Mouse (Mus musculus) kidney, adult 9 months (tissue): ENCODE results near the gene Ublcp1.
A peak's percentile ranks its signal among the peaks of the same experiment; 100 is the strongest.

Experiments
- DNase-seq: peaks from one replicate; pipeline ENCODE4 v3.0.0; 2022

The Ublcp1 gene

DNA sequence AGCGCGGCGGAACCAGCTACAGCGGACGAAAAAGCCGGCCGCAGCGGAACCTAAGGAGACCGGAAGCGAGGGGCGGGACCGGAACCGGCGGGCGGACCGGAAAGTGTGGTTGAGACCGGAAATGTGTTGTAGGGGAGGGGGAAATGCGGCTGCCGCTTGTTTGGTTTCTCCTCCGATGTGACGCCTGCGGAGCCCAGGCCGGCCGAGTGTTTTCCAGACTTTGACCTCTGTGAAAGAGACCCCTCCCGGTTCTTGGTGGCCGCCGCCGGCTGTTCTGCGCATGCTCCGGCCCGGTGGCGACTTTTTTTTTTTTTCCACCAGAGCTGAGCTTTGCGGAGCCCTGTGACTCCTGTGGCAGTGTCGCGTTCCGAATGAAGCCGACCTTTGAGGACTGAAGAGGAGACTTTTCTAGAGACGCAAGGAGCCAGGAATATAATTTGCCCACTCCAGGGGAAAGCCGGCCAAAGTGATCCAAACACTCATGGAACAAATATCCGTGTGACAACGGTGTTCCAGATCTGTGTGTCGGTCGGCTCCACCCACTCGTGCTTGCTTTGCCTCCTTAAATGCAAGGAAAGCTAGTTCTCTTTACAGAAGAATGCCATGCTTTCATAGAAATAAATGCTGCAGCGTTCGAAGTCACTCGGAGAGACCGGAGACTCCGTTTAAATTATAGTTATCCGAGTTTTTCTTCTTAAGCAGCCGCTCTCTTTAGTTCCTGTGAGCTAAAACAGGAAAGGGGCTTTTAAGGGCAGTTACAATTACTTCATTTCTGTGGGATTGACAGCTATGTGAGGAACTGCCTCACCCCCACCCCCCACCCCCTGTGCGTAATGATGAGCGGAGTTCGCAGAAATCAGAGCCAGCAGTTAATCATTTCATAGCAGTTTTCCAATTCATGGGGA is at the start of gene Ublcp1:
Ublcp1 (minus strand) TSS at position 67 of the 905 bp plus-strand sequence.
- DNase-seq, result peak; percentile 96

DNA sequence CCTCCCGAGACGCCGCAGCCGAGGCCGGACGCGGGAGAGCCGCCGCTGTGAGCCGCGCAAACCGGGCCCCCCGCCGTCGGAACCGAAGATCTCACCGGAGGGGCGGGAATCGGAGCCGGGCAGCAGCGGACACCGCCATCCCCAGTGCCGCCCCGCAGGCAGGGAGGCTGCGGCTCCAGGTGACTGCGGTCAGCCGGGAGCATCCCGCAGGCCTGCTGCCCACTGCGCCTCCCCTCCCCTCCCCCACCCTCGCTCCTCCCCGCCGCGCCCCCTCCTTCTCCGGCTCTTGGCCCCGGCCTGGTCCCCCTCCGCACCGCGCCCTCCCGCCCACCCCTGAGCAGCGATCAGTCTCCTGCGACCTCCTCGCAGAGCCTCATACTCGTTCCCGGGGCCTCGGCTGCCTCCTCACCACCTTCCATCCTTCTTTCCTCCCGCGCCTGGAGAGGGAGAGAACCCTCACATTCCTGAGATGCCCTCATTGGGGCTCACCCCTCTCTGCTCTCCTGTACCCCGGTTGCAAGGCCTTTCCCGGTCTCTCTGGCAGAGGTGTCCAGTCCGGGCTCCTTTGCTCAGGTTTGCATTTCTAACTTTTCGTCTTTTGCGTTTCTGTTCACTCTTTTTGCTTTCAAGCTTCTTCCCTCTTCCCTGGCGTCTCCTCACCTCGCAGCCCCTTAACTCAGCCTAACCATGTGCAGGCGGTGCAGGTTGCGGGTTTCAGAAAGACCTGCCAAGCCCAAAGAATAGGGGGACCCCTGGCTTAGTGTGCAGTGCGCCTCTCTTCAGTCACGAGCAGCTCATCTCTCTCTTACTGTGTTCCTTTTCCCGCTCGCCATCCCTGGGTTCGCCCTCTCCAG is 49.0 kb upstream of the Ublcp1 start:
- DNase-seq, result peak; percentile 38

DNA sequence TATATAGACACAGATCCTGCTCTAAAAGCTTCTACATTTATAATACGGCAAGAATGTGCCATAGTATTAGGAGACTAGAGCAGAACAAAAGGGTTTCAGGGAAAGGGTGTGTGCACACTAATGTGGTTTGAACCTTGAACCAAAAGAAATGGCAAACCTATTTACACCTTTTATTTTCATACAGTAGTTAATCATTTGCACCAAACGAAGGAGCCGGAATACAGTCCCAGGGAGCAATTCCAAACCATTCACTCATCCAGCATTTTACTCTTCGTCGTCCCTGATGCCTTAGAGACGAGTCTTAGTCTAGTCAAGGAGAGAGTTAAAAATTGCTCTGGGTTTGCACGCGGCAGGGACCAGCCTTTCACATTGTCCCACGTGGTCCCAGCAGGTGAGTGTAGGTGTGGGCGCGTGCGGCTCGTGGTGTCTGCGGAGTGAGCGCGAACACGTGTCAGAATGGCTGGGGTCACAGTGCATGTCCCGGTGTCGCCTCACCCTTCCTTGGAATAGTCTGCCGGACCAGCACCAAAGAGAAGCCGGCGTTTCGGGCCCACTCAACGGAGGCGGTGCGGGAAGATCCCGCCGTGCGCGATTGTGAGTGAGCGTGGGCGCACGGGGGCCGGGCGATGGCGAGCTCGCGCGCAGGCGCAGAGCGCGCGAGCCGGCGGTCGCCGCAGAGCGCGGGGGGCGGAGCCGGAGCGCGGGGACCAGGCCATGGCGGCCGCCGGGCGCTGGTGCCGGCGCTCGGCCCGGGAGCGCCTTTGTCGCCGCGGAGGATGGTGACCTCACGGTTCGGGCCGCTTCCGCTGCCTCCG is 48.2 kb upstream of the Ublcp1 start, which contains the start of gene Rnf145:
Rnf145 (plus strand) TSS at position 684 of the 815 bp plus-strand sequence.
- DNase-seq, result peak; percentile 83

DNA sequence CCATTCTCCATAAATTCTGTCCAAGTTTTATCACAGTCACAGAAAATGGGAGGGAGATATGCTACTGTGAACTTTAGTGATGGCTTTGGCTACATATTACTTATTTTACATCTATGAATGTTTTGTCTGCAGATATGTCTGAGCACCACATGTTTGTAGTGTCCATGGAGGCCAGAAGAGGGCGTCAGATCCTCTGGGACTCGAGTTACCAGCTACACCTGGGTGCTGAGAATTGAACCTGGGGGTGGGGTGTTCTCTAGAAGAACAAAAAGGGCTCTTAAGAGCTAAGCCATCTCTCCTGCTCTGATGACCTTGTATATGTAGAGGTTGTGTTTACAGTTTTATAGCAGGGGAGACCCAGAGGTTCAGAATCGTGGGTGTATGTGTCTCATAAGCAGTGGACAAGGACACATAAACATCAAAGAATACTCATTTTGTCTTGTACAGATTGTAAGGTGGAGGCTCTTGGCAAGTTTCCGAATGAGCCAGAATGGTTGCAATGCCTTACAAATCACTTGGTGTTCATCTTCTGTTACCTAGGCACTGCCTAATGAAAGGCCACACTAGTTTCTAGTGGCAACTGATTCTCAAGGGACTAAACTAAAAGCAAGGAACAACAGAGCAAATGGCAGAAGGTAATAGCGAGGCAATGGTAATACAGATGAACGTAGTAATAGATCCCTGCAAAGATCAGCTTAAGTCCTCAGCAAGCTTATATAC is 47.4 kb upstream of the Ublcp1 start:
- no peak for DNase-seq

DNA sequence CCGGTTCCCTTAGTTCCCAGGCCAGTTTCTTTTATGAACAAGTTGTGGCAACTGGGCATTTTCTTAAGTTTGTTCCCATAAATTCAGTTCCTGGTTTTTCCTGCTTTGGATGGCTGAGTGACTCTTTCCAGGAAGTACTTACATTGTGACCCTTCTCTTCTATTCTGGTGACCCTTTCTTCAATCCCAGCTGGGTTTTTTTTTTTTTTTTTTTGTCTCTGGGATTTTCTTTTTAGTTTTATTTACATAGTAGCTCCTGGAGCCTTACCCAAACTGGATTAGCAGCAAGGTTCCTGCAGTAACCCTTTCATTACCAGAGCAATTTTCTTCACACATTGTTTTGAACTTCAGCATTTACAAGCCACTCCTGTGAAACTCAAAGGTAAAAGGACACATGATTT is 46.1 kb upstream of the Ublcp1 start:
- DNase-seq, result no peak

DNA sequence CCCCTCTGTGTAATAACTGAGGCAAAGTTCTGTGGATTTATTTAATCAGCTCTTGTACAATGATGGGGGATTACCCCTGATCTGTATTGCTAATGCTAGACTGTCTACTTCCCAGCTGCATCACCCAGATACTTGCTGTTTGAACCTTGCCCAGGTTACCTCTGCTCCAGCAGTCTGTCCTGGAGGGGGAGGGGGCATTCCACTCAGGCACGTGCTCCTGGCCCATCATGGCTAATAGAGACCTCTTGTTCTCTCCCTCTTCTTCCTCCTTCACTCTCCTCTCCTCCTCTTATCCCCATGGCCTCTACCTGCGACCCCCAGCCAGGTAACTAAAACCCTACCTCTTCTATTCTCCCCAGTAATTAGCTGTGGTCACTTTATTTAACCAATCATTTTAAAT is 44.4 kb upstream of the Ublcp1 start:
- peak; percentile 81 for DNase-seq

DNA sequence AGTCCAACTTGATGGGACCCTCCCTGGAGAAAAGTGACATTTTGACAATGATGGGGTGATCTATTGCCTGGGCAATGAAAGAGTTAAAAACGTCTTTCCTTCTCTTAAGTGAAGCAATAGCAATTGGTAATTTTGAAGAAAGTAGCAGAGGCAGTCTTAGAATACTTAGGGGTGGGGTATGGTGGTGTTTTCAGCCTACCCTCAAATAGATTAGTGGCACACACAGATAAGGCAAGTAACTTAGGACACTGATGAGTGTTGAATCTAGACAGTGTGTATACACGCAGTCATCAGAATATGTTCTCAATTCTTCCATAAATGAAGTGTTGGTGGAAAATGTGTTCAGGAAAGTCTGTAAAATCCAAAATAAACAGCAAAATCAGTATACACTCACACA is 42.7 kb upstream of the Ublcp1 start:
- no peak for DNase-seq

DNA sequence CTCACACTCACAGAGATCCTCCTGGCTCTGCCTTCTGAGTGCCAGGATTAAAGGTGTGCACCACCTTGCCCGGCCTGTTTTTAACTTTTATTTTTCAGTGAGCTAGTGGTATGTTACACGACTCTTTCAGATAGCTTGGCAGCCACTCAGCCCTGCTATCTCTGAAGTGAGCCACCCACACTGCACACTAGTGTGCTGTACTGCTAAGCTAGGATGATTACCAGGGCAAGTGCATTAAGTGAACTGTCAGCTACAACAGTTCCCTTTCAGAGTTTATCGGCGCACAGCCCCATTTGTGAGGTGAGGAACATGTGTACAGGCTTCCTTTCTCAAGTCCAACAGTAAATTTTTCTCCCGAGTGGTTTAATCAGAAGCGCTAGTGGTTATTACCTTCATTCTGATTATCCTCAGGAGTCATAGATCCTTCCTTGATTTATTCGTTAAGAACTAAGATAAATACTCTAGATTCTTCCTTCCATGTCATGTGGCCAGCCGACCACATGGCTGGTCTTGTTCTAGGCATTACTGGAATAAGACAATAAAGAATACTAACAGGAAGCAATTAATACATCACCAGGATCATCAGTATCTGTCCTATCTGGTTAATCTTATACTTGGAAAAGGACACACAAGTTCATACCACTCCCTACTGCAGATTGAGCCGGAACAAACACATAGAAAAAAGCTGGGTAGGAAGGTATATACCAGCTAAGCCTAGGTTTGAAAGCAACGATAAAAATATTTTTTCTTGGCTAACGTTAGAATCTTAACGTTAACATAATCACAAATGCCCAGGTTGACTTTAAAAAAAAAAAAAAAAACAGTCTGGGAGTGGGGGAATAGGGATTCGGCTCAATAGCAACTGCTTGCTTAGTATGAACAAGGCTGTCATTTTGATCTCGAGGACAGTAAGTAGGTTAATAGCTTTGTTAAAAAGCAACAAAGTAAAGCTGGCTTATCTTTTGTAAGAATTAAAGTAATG is 42.0 kb upstream of the Ublcp1 start:
- peak; percentile 29 for DNase-seq

DNA sequence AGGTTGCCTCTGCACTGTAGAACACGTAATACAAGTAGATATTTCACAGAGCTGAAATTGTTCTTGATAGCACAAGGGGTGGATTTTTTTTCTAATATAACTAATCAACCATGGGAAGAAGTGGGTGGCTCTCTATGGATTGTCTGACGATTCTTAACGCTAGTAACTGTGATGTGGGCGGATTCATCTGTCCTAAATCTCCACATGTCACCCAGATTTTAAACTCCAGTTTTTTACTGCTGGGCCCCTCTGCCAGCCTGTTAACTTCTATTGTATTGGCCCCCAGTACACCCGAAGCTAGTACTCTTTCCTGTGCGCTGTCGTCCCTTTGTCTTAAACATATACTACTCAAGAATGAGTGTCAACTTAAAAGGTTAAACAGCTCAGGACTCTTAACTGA is 40.1 kb upstream of the Ublcp1 start:
- no peak for DNase-seq

DNA sequence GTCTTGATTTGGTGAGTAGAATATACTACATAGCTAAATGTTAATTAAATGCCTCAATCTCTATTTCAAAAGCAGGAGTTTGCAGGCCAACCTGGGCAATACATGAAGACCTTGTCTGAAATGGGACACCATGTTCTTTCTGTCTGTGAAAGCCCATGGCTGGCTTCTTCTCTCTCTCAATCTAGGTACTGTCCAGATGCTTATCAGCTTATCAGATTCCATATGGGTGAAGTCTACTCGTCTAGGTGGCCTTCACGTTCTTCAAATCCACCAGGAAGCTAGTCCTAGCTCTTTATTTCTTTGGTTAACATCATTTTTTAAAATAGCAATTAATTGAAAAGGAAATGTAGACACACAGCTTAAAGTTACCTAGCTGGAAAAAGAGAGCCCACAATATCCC is 39.6 kb upstream of the Ublcp1 start:
- no peak for DNase-seq

DNA sequence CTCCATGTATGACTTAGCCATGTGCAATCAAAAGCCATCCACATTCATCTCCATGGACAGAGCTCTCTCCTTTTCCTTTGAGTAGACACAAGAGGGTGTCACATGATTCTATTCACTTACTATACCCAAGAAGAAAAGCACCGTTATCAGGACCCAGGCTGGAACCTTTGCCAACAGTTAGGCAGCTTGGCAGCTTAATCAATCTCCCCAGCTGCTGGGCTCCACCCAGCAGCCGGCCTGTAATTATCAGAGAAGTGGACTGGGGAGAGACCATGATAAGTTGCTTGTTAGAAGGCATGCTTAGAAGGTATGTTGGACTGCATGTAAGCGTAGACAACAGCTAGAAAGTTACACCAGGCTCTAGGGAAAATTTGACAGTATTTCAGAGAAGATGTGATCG is 38.6 kb upstream of the Ublcp1 start:
- no peak for DNase-seq

DNA sequence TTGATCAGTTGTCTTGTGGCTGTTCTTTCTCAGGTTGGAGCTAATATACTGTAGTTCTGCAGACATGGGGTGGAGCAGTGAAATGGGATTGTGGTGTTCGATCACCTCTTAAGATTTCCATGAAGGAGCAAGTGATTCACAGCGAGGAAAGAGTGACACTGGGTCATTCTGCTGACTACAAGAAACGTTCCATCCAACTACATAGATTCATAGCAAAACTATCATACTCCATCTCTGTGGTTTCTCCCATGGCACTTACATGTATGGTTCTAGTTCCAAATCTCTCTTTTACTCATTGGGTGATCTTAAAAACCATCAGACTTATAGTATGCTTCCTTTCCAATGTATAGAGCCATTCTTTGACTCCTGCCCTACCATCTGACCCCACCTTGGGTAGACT is 34.5 kb upstream of the Ublcp1 start:
- no peak for DNase-seq

DNA sequence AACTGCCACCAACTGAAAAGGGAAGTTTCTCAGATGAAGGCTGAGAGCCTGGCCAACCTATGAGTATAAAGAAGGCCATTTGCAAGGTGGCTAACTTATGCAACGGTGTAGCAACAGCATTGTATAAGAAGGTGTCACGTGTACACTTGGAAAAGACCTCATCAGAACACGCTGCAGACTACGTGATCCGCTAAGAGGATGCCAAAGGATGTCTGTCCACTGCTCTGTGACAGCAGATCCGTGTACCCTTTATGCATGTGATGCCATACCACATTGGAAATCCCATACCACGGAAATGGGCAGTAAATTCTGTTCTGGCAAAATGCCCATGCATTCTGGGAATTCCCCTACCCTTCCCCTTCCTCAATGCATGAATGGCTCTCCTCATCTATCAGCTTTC is 33.8 kb upstream of the Ublcp1 start:
- no peak for DNase-seq

DNA sequence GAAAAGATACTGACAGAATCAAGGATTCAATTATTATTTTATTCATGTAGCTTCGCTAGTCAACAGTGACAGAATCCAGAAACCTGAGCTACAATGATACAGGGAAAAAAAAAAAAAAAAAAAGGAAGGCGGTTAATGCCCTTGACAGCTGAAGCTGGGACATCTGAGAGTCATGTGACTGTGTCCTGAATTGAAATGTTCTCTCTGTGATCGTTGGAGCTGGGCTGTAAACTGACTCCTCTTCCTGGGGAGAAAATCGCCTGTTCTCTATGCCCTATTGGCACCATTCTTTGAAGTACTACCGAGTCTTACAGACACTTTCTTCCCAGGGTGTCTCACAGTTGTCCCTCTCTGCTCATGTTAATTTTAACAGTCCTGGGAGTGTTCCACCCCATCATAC is 32.6 kb upstream of the Ublcp1 start:
- DNase-seq, result no peak

DNA sequence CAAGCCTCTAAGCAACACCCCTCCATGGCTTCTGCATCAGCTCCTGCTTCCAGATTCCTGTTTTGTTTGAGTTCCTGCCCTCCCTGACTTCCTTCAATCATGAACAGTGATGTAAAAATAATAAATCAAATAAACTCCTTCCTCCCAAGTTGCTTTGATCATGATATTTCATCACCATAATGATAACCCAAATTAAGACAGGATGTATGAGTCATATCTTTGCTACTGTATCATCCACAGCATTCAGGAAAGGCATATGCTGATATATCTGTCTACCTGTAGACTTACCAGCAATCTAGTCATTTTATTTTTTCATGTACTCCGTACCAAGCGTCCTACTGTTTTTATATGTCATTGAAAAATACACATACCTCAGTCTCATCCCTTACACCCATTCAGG is 31.2 kb upstream of the Ublcp1 start:
- DNase-seq, result no peak

DNA sequence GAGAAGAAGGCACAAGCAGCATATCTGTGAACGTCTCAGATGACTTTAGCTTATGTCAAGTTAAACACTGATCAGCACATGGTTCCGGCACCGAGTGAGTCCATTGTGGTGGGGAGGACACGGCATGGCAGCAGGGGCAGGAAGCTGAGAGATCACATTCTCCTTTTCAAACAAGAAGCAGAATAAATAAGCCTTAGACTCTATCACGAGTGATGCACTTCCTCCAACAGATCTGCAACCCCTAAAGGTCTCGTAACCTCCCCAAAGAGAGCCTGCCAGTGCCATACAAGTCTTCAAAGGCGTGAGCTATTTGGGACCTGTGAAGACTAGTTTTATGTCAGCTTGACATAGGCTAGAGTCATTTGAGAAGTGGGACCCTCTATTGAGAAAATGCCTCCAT is 30.7 kb upstream of the Ublcp1 start:
- no peak for DNase-seq

DNA sequence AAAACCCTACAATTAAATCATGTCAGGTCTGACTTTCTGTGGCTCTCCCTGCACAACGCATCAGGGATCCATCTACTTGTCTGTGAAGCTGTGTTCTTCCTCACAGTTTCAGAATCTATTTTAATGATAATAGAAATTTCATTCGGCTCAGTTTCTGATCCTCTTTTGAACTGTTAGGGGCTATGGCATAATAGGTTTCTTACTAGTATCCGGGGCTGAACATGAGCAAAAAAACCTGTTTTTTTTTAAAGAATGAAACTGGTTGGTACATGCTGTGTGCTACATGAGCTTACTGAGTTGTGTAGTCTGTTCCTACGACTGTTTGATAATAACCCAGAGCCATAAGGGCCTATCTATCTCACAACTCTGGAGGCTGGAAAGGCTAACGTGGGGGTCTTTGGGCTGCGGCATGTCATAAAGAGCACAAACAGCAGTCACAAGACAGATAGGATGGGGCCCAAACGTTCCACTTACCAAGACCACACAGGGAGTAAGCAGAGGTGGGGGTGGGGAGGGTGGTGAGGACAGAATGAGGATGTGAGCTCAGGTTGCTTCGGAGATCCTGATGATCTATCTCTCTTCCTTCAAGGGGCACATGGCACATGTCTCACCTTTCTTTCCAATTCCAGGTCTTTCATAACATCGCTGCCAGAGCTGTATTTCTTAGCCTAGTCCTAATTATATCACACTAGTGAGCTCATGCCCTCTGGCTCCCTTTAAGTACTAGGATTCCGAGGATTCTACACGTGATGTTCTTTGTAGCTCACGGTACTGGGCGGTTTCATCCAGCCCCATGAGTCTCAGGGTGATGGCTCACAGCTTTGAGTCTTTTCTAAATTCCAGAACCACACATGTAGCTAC is 28.3 kb upstream of the Ublcp1 start:
- no peak for DNase-seq

DNA sequence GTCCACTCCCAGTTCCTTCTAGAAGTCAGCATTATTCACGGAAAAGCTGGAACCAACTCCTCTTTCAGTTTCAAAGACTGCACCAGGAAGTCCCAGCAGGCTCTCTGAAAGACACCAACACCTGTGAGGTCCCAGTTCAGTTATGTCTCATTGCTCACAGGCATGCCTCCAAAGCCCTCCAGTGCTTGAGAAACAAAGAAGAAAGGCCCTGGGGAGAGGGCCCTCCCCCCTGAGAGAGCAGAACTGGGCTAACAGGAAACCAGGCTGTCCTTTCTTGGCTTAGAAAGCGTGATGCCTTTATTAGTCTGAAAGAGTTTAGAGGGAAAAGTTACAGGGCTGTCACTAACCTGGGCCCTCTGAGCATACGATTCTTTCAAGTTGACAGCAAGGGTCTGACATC is 25.9 kb upstream of the Ublcp1 start:
- DNase-seq, result peak; percentile 26

DNA sequence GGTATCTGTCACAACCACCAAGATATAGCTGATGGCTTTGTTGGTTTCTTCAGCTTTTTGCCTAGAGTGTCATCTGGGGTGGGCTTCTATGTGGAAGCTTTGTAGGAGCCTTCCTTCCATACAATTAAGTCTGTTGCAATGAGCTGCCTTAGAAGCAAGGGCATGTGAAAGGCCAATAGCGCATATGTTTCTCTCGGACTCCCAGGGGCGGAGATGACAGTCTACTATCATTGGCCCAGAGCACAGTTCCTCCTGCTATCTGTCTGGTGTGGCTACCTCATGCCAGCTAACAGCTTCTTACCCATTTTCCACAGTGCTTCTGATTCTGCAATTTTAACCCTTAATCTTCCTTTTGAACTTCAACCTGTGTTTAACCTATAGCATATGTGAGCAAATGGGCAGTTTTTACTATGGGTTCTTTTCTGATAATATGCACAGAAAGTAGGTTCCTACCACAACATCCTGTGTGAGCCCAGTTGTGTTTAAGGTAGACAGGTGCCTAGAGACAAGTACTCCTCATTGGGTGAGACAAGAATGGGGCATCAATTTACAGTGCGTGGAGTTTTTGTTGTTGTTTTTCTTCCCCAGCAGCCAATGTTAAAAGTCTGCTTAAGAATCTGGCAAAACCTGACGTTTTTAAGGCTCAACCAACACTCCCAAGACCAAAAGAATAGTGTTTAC is 24.5 kb upstream of the Ublcp1 start:
- DNase-seq, result no peak
